Mouse (Mus musculus): Measurements from ENCODE around the gene Cacul1.

DNA sequence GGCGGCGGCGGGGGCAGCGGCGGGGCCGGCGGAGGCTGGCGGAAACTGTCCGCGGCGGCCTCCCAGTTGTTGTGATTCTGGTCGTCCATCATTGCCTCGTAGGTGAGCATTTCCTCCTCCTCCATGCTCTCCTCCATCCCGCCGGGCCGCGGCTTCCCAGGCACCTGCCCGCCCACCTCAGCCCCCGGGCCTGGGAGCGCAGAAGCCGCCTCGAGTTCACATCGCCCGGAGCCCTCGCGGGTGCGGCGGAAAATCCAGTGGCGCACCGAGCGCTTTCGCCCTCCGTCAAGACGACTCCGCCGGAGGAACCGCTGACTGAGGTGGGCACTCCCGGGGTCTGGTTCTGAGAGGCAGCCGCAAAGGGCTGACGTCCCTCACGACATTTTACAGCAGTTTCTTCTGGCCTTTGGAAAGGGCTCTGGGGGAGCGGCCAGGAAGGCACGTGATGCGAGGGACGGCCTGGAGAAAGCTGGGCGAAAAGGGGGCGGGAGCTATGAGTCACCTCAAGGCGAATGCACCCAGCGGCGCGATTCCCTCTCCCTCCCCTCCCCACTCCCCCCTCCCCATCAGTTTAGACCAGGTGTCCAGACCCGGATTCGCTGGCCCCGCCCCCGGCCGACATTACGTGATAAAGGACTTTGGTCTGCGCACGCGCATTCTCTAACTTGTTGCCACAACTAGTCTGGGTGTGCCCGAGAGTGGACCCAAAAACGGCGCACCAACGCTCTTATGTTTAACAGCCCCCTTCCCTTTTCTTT, at the start of gene Cacul1:
- no peak for TF ChIP-seq CTCF (IDR thresholded peaks at IDR 0.05; ENCODE audit: extremely low read depth, insufficient read depth, low read length)
- peak; percentile 75 for TF ChIP-seq POLR2A (IDR thresholded peaks at IDR 0.05; ENCODE audit: extremely low read depth, insufficient read depth, low read length)
